Mouse (Mus musculus) embryonic facial prominence, embryonic 13.5 days (tissue): Measurements from ENCODE around the gene Ndst2. TPM values are rescaled to one million over a fixed set of nuclear protein-coding genes. Genes with fewer than 3 reads are reported as not detected.
A peak's percentile ranks its signal among the peaks of the same experiment; 100 is the strongest.
"Not testable (repeated sequence)": the region's sequence is repeated elsewhere in the genome, so short reads cannot be mapped to it uniquely, and the experiment has no call there.

Source experiments
- ATAC-seq: fragments of 200-750 bp; cut with Nextera tagmentation; 2 replicates; pipeline ENCODE4 v1.8.0; 2017; ENCODE audit warnings: low read depth; ENCODE audit not compliant: insufficient number of reproducible peaks, insufficient read depth, low FRiP score, low TSS enrichment
- H3K27ac ChIP-seq: fragments of 300-500 bp; sonication (generic); 2 replicates; pipeline ENCODE4 v1.5.1; 2015; ENCODE audit warnings: moderate library complexity, mild to moderate bottlenecking, inconsistent platforms
- H3K27me3 ChIP-seq: fragments of 300-500 bp; sonication (generic); 2 replicates; pipeline ENCODE4 v1.6.1; 2015; ENCODE audit warnings: mild to moderate bottlenecking, inconsistent platforms
- H3K36me3 ChIP-seq: fragments of 300-500 bp; sonication (generic); 2 replicates; pipeline ENCODE4 v1.6.1; 2015; ENCODE audit warnings: mild to moderate bottlenecking, inconsistent platforms
- H3K4me1 ChIP-seq: fragments of 300-500 bp; sonication (generic); 2 replicates; pipeline ENCODE4 v1.6.1; 2015; ENCODE audit warnings: inconsistent platforms
- H3K4me2 ChIP-seq: fragments of 300-500 bp; sonication (generic); 2 replicates; pipeline ENCODE4 v1.6.1; 2015; ENCODE audit warnings: moderate library complexity, mild to moderate bottlenecking, inconsistent platforms
- H3K4me3 ChIP-seq: fragments of 300-500 bp; sonication (generic); 2 replicates; pipeline ENCODE4 v1.5.1; 2015; ENCODE audit warnings: mild to moderate bottlenecking, inconsistent platforms
- H3K9ac ChIP-seq: fragments of 300-500 bp; sonication (generic); 2 replicates; pipeline ENCODE4 v1.6.1; 2015; ENCODE audit warnings: mild to moderate bottlenecking, inconsistent platforms
- H3K9me3 ChIP-seq: fragments of 300-500 bp; sonication (generic); 2 replicates; pipeline ENCODE4 v1.6.1; 2016; ENCODE audit warnings: inconsistent platforms
- WGBS: fragments of 180-500 bp; shearing (Covaris S2); methylation state at CpG from one replicate; pipeline ENCODE4 v1.1.7; 2015; ENCODE audit warnings: mixed read lengths; 5-methylcytosine and 5-hydroxymethylcytosine counted together
- polyA plus RNA-seq: library from polyadenylated mRNA; unstranded; fragments of >200 nt; fragmentation: Nextera tagmentation; extraction: Ambion mirVana; gene quantifications from 2 replicates; pipeline ENCODE4 v1.2.1, GENCODE M21; 2015

The Ndst2 gene
- polyA plus RNA-seq, 1 experiment from 2014 or later, result 28.5 TPM

GRCm38 (mm10) chr14:20713832-20714231 lies 20.5 kb downstream of the Ndst2 start:
- Histone ChIP-seq H3K4me3 (no peak overlapping the region), H3K36me3 (peaks cover 89% of the 10 kb centered on the region), H3K27ac (no peak overlapping the region), H3K4me2 (no peak overlapping the region), H3K9ac (no peak overlapping the region), H3K9me3 (no peaks in the 10 kb centered on the region), H3K4me1 (peaks cover 11% of the 10 kb centered on the region), H3K27me3 (no peaks in the 10 kb centered on the region)
- no peak for ATAC-seq
- 85% methylated on average over 11 of the region's 11 CpGs for WGBS

- Histone ChIP-seq H3K4me3 (peak overlapping the region; percentile 100), H3K4me1 (peaks cover 24% of the 10 kb centered on the region), H3K9ac (peak overlapping the region; percentile 99), H3K27ac (peak overlapping the region; percentile 90; the same call in 1 of the 2 replicates), H3K9me3 (no peaks in the 10 kb centered on the region), H3K36me3 (peaks cover 43% of the 10 kb centered on the region), H3K27me3 (no peaks in the 10 kb centered on the region), H3K4me2 (peak overlapping the region; percentile 78)
- ATAC-seq, result no peak
- 7% methylated on average over 10 of the region's 10 CpGs for WGBS
These were observed 26.1 kb downstream of the Ndst2 start for GRCm38 (mm10) chr14:20708239-20708638.

- peaks cover 24% of the 10 kb centered on the region for H3K4me1 ChIP-seq
- H3K27me3 ChIP-seq, result no peaks in the 10 kb centered on the region
- no peaks in the 10 kb centered on the region for H3K9me3 ChIP-seq
- peak within 1 kb of the TSS; percentile 100 for H3K4me3 ChIP-seq
- peak within 1 kb of the TSS; percentile 90 for H3K27ac ChIP-seq
- H3K36me3 ChIP-seq, result peaks cover 36% of the 10 kb centered on the region
- WGBS, result 1% methylated on average over 80 of the region's 80 CpGs
- ATAC-seq, result peak; percentile 86
- H3K9ac ChIP-seq, result peak within 1 kb of the TSS; percentile 99
- peak within 1 kb of the TSS; percentile 78 for H3K4me2 ChIP-seq
These were observed 26.9 kb downstream of the Ndst2 start, which contains the start of gene Zswim8 for GRCm38 (mm10) chr14:20707201-20708190. Gene Zswim8, plus strand, starts transcription at chr14:20707552.

- peak overlapping the region; percentile 87 for H3K27ac ChIP-seq
- peaks cover 14% of the 10 kb centered on the region for H3K36me3 ChIP-seq
- H3K4me3 ChIP-seq, result peak overlapping the region; percentile 81
- peak overlapping the region; percentile 65 for H3K4me2 ChIP-seq
- not testable (repeated sequence) for H3K27me3 ChIP-seq, ATAC-seq, H3K9me3 ChIP-seq
- peaks cover 39% of the 10 kb centered on the region for H3K4me1 ChIP-seq
- H3K9ac ChIP-seq, result peak overlapping the region; percentile 86
- WGBS, result 5% methylated on average over 8 of the region's 8 CpGs
These were observed 30.9 kb downstream of the Ndst2 start for GRCm38 (mm10) chr14:20703461-20703860.

- Histone ChIP-seq H3K4me3 (peak within 1 kb of the TSS; percentile 81), H3K27ac (peak within 1 kb of the TSS; percentile 87), H3K4me1 (peaks cover 43% of the 10 kb centered on the region), H3K9ac (peak within 1 kb of the TSS; percentile 86), H3K27me3 (no peaks in the 10 kb centered on the region), H3K36me3 (peaks cover 20% of the 10 kb centered on the region), H3K4me2 (peak within 1 kb of the TSS; percentile 65), H3K9me3 (no peaks in the 10 kb centered on the region)
- WGBS, result under 1% methylated on average over 61 of the region's 61 CpGs
- 0 out of 2 replicates have a peak, but pooled peaks have one; percentile 49 for ATAC-seq
These were observed 31.5 kb downstream of the Ndst2 start, which contains the start of gene Chchd1 for GRCm38 (mm10) chr14:20702741-20703381. Gene Chchd1, plus strand, starts transcription at chr14:20703006.

- H3K9ac ChIP-seq, result peak overlapping the region; percentile 86
- H3K9me3 ChIP-seq, result no peaks in the 10 kb centered on the region
- peaks cover 48% of the 10 kb centered on the region for H3K4me1 ChIP-seq
- H3K4me2 ChIP-seq, result peak overlapping the region; percentile 65
- H3K4me3 ChIP-seq, result peak overlapping the region; percentile 81
- ATAC-seq, result no peak
- no peaks in the 10 kb centered on the region for H3K27me3 ChIP-seq
- WGBS, result 10% methylated on average over 15 of the region's 15 CpGs
- H3K36me3 ChIP-seq, result peaks cover 20% of the 10 kb centered on the region
- peak overlapping the region; percentile 87 for H3K27ac ChIP-seq
These were observed 32.1 kb downstream of the Ndst2 start for GRCm38 (mm10) chr14:20702096-20702740.

- Histone ChIP-seq H3K9ac (peak overlapping the region; percentile 86), H3K4me2 (peak overlapping the region; percentile 65), H3K9me3 (no peaks in the 10 kb centered on the region), H3K4me3 (peak overlapping the region; percentile 81), H3K27ac (no peak overlapping the region), H3K36me3 (peaks cover 20% of the 10 kb centered on the region), H3K4me1 (peaks cover 55% of the 10 kb centered on the region), H3K27me3 (no peaks in the 10 kb centered on the region)
- no peak for ATAC-seq
- 82% methylated on average over 8 of the region's 8 CpGs for WGBS
These were observed 32.8 kb downstream of the Ndst2 start for GRCm38 (mm10) chr14:20701554-20701953.

GRCm38 (mm10) chr14:20700362-20700761 lies 34.0 kb downstream of the Ndst2 start:
- 89% methylated on average over 3 of the region's 3 CpGs for WGBS

GRCm38 (mm10) chr14:20698515-20698914 lies 35.8 kb downstream of the Ndst2 start:
- Histone ChIP-seq H3K9ac (peak overlapping the region; percentile 28; the same call in 1 of the 2 replicates), H3K27ac (no peak overlapping the region), H3K36me3 (peaks cover 20% of the 10 kb centered on the region), H3K4me1 (peaks cover 63% of the 10 kb centered on the region), H3K4me3 (no peak overlapping the region), H3K27me3 (no peaks in the 10 kb centered on the region), H3K4me2 (no peak overlapping the region), H3K9me3 (no peaks in the 10 kb centered on the region)
- WGBS, result 88% methylated on average over 2 of the region's 2 CpGs
- ATAC-seq, result no peak

More at GRCm38 (mm10) chr14:20700362-20700761, 34.0 kb downstream of the Ndst2 start:
- H3K9ac ChIP-seq, result no peak overlapping the region
- no peaks in the 10 kb centered on the region for H3K27me3 ChIP-seq
- H3K27ac ChIP-seq, result no peak overlapping the region
- H3K4me2 ChIP-seq, result no peak overlapping the region
- peaks cover 63% of the 10 kb centered on the region for H3K4me1 ChIP-seq
- no peaks in the 10 kb centered on the region for H3K9me3 ChIP-seq
- no peak overlapping the region for H3K4me3 ChIP-seq
- no peak for ATAC-seq
- peaks cover 19% of the 10 kb centered on the region for H3K36me3 ChIP-seq

GRCm38 (mm10) chr14:20696986-20697385 lies 37.4 kb downstream of the Ndst2 start:
- H3K9ac ChIP-seq, result peak overlapping the region; percentile 94; the same call in 1 of the 2 replicates
- 22% methylated on average over 1 of the region's 1 CpGs for WGBS

More at GRCm38 (mm10) chr14:20696986-20697385, 37.4 kb downstream of the Ndst2 start:
- Histone ChIP-seq H3K4me2 (peak overlapping the region; percentile 75), H3K4me3 (peak overlapping the region; percentile 87), H3K36me3 (peaks cover 36% of the 10 kb centered on the region), H3K9me3 (no peaks in the 10 kb centered on the region), H3K27me3 (no peaks in the 10 kb centered on the region), H3K4me1 (peaks cover 59% of the 10 kb centered on the region), H3K27ac (no peak overlapping the region)
- no peak for ATAC-seq
